31 mouse cellular contexts compared by ENCODE assay signal in genomic region chr11:7620320-7620719, GRCm38 (mm10).
DNase-seq lines count a peak whose midpoint lies in the region; ATAC-seq and TF ChIP-seq lines count a peak whose summit lies in the region.
"Had no signal": no experiment of that assay in that cellular context is flagged by ENCODE, and none has a peak within 500 bp of the region (broad histone marks: within the 10 kb centered on the region; RNA-seq: fewer than 3 reads in every experiment).

No protein-coding gene starts in this region.

- H3K4me3 ChIP-seq in intestine, embryonic 14.5 days (ENCODE audit: low read depth, low read length) = no peak overlapping the region
- H3K4me3 ChIP-seq in intestine, postnatal 0 days (ENCODE audit: low read depth, low read length) = no peak overlapping the region
- H3K4me3 ChIP-seq in kidney, embryonic 14.5 days (ENCODE audit: low read length) = no peak overlapping the region
- H3K4me3 ChIP-seq in kidney, postnatal 0 days (replicated peaks; ENCODE audit: low read depth, low read length) = no peak overlapping the region
- H3K4me3 ChIP-seq in hindbrain, postnatal 0 days (ENCODE audit: low read length) = no peak overlapping the region
- H3K4me3 ChIP-seq in midbrain, embryonic 14.5 days (replicated peaks; ENCODE audit: low read depth, low read length) = no peak overlapping the region
- H3K4me3 ChIP-seq: erythroblast, embryonic 14.5 days; gastrocnemius, adult 2 months; heart, adult 2 months; heart, embryonic 13.5 days; myocyte; neural tube, embryonic 12.5 days had no signal

- H3K4me2 ChIP-seq in intestine, embryonic 14.5 days (ENCODE audit: low read length) = no peak overlapping the region
- no peak overlapping the region for H3K4me2 ChIP-seq in intestine, postnatal 0 days (replicated peaks; ENCODE audit: low read depth)
- H3K4me2 ChIP-seq in kidney, embryonic 14.5 days (replicated peaks; ENCODE audit: low read depth, low read length) = no peak overlapping the region
- H3K4me2 ChIP-seq in kidney, postnatal 0 days (ENCODE audit: low read length) = no peak overlapping the region
- H3K4me2 ChIP-seq in hindbrain, postnatal 0 days (ENCODE audit: low read depth, low read length) = no peak overlapping the region
- H3K4me2 ChIP-seq in midbrain, embryonic 14.5 days (ENCODE audit: low read length) = no peak overlapping the region
- H3K4me2 ChIP-seq: heart, embryonic 13.5 days; hindbrain, embryonic 14.5 days; neural tube, embryonic 12.5 days had no signal

- no peaks in the 10 kb centered on the region for H3K9me3 ChIP-seq in intestine, embryonic 14.5 days (ENCODE audit: control insufficient read depth, low read length)
- H3K9me3 ChIP-seq in intestine, postnatal 0 days (ENCODE audit: control insufficient read depth) = no peaks in the 10 kb centered on the region
- H3K9me3 ChIP-seq in kidney, embryonic 14.5 days (ENCODE audit: control insufficient read depth, low read length) = no peaks in the 10 kb centered on the region
- H3K9me3 ChIP-seq in kidney, postnatal 0 days (replicated peaks; ENCODE audit: low read length) = no peaks in the 10 kb centered on the region
- no peaks in the 10 kb centered on the region for H3K9me3 ChIP-seq in hindbrain, postnatal 0 days (ENCODE audit: low read length)
- no peaks in the 10 kb centered on the region for H3K9me3 ChIP-seq in midbrain, embryonic 14.5 days (ENCODE audit: control insufficient read depth, low read length)
- H3K9me3 ChIP-seq: heart, embryonic 13.5 days; neural tube, embryonic 12.5 days had no signal

- peak; percentile 58; the same call in 1 of the 2 replicates for ATAC-seq in intestine, embryonic 14.5 days (replicated peaks; ENCODE audit: low FRiP score, low TSS enrichment, low read depth)
- no peak for ATAC-seq in intestine, postnatal 0 days
- ATAC-seq in kidney, embryonic 14.5 days (ENCODE audit: low FRiP score, low TSS enrichment) = 0 out of 2 replicates have a peak, but pooled peaks have one; percentile 35
- ATAC-seq in kidney, postnatal 0 days (replicated peaks; ENCODE audit: low FRiP score, low read depth) = no peak
- ATAC-seq in hindbrain, postnatal 0 days = no peak
- no peak for ATAC-seq in midbrain, embryonic 14.5 days (ENCODE audit: low FRiP score, low TSS enrichment)
- ATAC-seq: forebrain, embryonic 16.5 days; inflammation-experienced regulatory T-cells, adult 6 months; midbrain, embryonic 16.5 days; Patski had no signal

- WGBS in intestine, embryonic 14.5 days = 31% methylated on average over 6 of the region's 6 CpGs
- WGBS in intestine, postnatal 0 days = 38% methylated on average over 6 of the region's 6 CpGs
- WGBS in kidney, embryonic 14.5 days = 44% methylated on average over 6 of the region's 6 CpGs
- WGBS in kidney, postnatal 0 days = 30% methylated on average over 6 of the region's 6 CpGs
- WGBS in hindbrain, postnatal 0 days = 83% methylated on average over 6 of the region's 6 CpGs
- WGBS in midbrain, embryonic 14.5 days = 81% methylated on average over 6 of the region's 6 CpGs

- TF ChIP-seq CTCF in intestine, postnatal 0 days (IDR thresholded peaks at IDR 0.05; ENCODE audit: low read depth) = no peak
- no peak for TF ChIP-seq CTCF in kidney, postnatal 0 days (IDR thresholded peaks at IDR 0.05; ENCODE audit: low read depth)
- no peak for TF ChIP-seq CTCF in hindbrain, postnatal 0 days (IDR thresholded peaks at IDR 0.05; ENCODE audit: low read depth)

- no peaks in the 10 kb centered on the region for H3K4me1 ChIP-seq in intestine, embryonic 14.5 days (replicated peaks; ENCODE audit: control insufficient read depth, insufficient read depth, low read length)
- H3K4me1 ChIP-seq in intestine, postnatal 0 days (replicated peaks; ENCODE audit: control insufficient read depth, insufficient read depth, low read length) = no peaks in the 10 kb centered on the region
- no peaks in the 10 kb centered on the region for H3K4me1 ChIP-seq in kidney, embryonic 14.5 days (ENCODE audit: control insufficient read depth, insufficient read depth, low read length)
- no peaks in the 10 kb centered on the region for H3K4me1 ChIP-seq in kidney, postnatal 0 days (replicated peaks; ENCODE audit: insufficient read depth, low read length)
- no peaks in the 10 kb centered on the region for H3K4me1 ChIP-seq in hindbrain, postnatal 0 days (ENCODE audit: insufficient read depth, low read length)
- H3K4me1 ChIP-seq in midbrain, embryonic 14.5 days (ENCODE audit: control insufficient read depth, insufficient read depth, low read length) = no peaks in the 10 kb centered on the region
- H3K4me1 ChIP-seq: heart, embryonic 13.5 days; neural tube, embryonic 12.5 days had no signal

- no peak for DNase-seq in intestine, embryonic 14.5 days (ENCODE audit: low spot score)
- no peak for DNase-seq in kidney, postnatal 25 days
- peak; percentile 37 for DNase-seq in kidney, postnatal 0 days (ENCODE audit: low spot score)
- DNase-seq in retina, postnatal 1 day = peak; percentile 2
- no peak for DNase-seq in hindbrain, postnatal 0 days (ENCODE audit: low spot score)
- no peak for DNase-seq in midbrain, embryonic 14.5 days
- DNase-seq: adrenal gland, postnatal 25 days; cerebellum, adult 18-20 months; cerebellum, postnatal 10 days; gastrocnemius, adult 2 months; gastrocnemius, postnatal 36 days; heart, adult 2 months; heart, postnatal 10 days; liver; lung, adult 2 months; lung, postnatal 10 days; right cerebral cortex, adult 18-20 months; thymus, postnatal 4 days had no signal

- H3K27me3 ChIP-seq in intestine, embryonic 14.5 days (replicated peaks; ENCODE audit: control insufficient read depth, insufficient read depth, low read length) = no peaks in the 10 kb centered on the region
- no peaks in the 10 kb centered on the region for H3K27me3 ChIP-seq in intestine, postnatal 0 days (replicated peaks; ENCODE audit: control insufficient read depth, insufficient read depth, low read length)
- H3K27me3 ChIP-seq in kidney, embryonic 14.5 days (ENCODE audit: control insufficient read depth, insufficient read depth, low read length) = no peaks in the 10 kb centered on the region
- H3K27me3 ChIP-seq in kidney, postnatal 0 days (ENCODE audit: insufficient read depth, low read length) = no peaks in the 10 kb centered on the region
- H3K27me3 ChIP-seq in hindbrain, postnatal 0 days (ENCODE audit: insufficient read depth, low read length) = no peaks in the 10 kb centered on the region
- no peaks in the 10 kb centered on the region for H3K27me3 ChIP-seq in midbrain, embryonic 14.5 days (ENCODE audit: control insufficient read depth, insufficient read depth, low read length)
- H3K27me3 ChIP-seq: heart, embryonic 13.5 days; neural tube, embryonic 12.5 days had no signal

- H3K9ac ChIP-seq in intestine, embryonic 14.5 days (ENCODE audit: low read length) = no peak overlapping the region
- no peak overlapping the region for H3K9ac ChIP-seq in intestine, postnatal 0 days (ENCODE audit: low read depth, low read length)
- no peak overlapping the region for H3K9ac ChIP-seq in kidney, embryonic 14.5 days (ENCODE audit: low read depth, low read length)
- no peak overlapping the region for H3K9ac ChIP-seq in kidney, postnatal 0 days (ENCODE audit: low read depth, low read length)
- no peak overlapping the region for H3K9ac ChIP-seq in hindbrain, postnatal 0 days (replicated peaks; ENCODE audit: low read length)
- no peak overlapping the region for H3K9ac ChIP-seq in midbrain, embryonic 14.5 days (replicated peaks; ENCODE audit: low read length)
- H3K9ac ChIP-seq: heart, embryonic 13.5 days; hindbrain, embryonic 14.5 days; liver, embryonic 14.5 days; neural tube, embryonic 12.5 days had no signal

- no peak overlapping the region for H3K27ac ChIP-seq in intestine, embryonic 14.5 days (ENCODE audit: low read depth)
- H3K27ac ChIP-seq in intestine, postnatal 0 days (ENCODE audit: low read depth, low read length) = no peak overlapping the region
- no peak overlapping the region for H3K27ac ChIP-seq in kidney, embryonic 14.5 days (ENCODE audit: low read depth, low read length)
- no peak overlapping the region for H3K27ac ChIP-seq in kidney, postnatal 0 days
- H3K27ac ChIP-seq in hindbrain, postnatal 0 days = no peak overlapping the region
- H3K27ac ChIP-seq in midbrain, embryonic 14.5 days (replicated peaks; ENCODE audit: low read depth, low read length) = no peak overlapping the region
- H3K27ac ChIP-seq: gastrocnemius, adult 2 months; heart, adult 2 months; heart, embryonic 13.5 days; hindbrain, embryonic 14.5 days; liver, embryonic 14.5 days; macrophage; neural tube, embryonic 12.5 days had no signal

- H3K36me3 ChIP-seq in intestine, embryonic 14.5 days (ENCODE audit: control insufficient read depth, insufficient read depth, low read length) = no peaks in the 10 kb centered on the region
- H3K36me3 ChIP-seq in intestine, postnatal 0 days (ENCODE audit: control insufficient read depth, insufficient read depth) = no peaks in the 10 kb centered on the region
- H3K36me3 ChIP-seq in kidney, embryonic 14.5 days (ENCODE audit: control insufficient read depth, insufficient read depth, low read length) = no peaks in the 10 kb centered on the region
- no peaks in the 10 kb centered on the region for H3K36me3 ChIP-seq in kidney, postnatal 0 days (ENCODE audit: insufficient read depth, low read length)
- no peaks in the 10 kb centered on the region for H3K36me3 ChIP-seq in hindbrain, postnatal 0 days (ENCODE audit: insufficient read depth, low read length)
- no peaks in the 10 kb centered on the region for H3K36me3 ChIP-seq in midbrain, embryonic 14.5 days (ENCODE audit: control insufficient read depth, insufficient read depth, low read length)
- H3K36me3 ChIP-seq: heart, embryonic 13.5 days; neural tube, embryonic 12.5 days had no signal

Comparison
In these comparisons a context has a peak if more than half of its experiments do, and no peak if none do; other contexts are left out.
1. ATAC-seq: peak in intestine, embryonic 14.5 days (single experiment) and kidney, embryonic 14.5 days (single experiment); none in intestine, postnatal 0 days (single experiment), kidney, postnatal 0 days (single experiment), hindbrain, postnatal 0 days (single experiment) and midbrain, embryonic 14.5 days (single experiment).
2. DNase-seq: peak in kidney, postnatal 0 days (single experiment) and retina, postnatal 1 day (single experiment); none in intestine, embryonic 14.5 days (single experiment), kidney, postnatal 25 days (0 of 2), hindbrain, postnatal 0 days (single experiment) and midbrain, embryonic 14.5 days (single experiment).